Mouse (Mus musculus) kidney, adult 9 months (tissue): ENCODE measurements around the gene Nme7.

Experiments used
- DNase-seq: peaks from one replicate; pipeline ENCODE4 v3.0.0; 2022

Gene Nme7

GRCm38 (mm10) chr1:164440708-164441407 is 136.9 kb downstream of the Nme7 start:
- DNase-seq, result no peak

DNA sequence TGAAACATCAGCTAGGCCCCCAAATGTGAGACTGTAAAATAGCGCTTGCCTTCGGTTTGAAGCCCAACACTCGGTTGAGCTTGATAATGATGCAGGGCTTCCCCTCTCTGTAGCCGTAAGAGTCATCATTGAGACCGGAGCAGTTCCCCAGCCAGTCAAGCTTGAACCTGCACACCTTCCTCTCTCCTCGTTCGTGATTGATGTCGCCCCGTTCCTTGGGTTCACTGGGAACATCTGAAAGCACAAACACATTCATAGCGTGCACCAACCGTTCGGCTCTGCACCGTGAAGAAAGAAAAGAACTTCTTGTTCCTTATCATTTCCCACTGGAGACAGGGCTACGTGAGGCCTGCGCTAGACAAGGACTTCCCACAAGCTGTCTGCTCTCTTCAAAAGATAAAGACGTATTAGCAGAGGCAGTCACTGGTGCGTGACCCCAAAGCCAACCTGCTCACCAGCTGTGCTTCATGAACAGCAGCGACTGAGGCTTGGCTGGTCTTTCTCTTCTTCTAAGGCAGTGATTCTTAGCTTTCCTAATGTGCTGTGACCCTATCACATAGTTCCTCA is 137.6 kb downstream of the Nme7 start:
- DNase-seq, result no peak

GRCm38 (mm10) chr1:164445620-164446162 is 141.8 kb downstream of the Nme7 start:
- peak; percentile 56 for DNase-seq

DNA sequence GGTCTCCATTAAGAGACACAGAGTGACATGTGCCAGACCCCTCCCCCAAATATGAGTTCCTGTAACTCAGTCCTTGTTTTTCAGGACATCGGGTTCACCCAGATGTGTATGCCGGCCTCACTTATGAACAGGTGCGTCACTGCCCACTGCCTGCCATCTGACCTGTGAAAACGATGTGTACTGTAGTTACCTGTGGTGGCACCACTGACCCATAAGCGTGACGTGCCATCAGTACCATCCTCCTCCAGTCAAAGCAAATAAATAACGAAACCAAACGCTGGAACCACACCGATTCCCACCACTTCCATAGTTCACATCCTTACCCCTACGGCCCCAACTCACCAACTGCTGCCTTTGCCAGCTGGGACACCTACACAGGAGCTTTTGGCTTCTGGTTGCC is 142.6 kb downstream of the Nme7 start:
- peak; percentile 50 for DNase-seq

- DNase-seq, result peak; percentile 35
Measured at GRCm38 (mm10) chr1:164447521-164447920, 143.6 kb downstream of the Nme7 start.

DNA sequence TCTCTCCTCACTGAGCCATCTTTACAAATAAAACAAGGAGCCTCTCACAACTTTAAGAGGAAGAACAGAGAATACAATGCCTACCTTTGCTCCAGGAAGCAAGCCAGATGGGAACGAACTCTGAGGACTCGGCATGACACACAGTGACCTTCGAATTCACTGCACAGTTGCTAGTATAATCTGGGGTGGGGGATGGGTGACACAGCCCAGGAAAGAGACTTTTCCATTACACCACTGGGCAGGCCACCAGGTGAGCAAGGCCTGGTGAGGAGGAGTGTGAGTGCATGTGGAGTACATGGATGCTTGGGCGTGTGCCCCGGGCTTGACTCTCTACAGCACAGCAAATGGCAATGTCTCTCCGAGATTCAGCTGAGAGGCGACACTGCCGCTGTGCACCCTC is 145.7 kb downstream of the Nme7 start:
- DNase-seq, result peak; percentile 88

- DNase-seq, result peak; percentile 39
Measured at GRCm38 (mm10) chr1:164450231-164450630, 146.3 kb downstream of the Nme7 start.

- DNase-seq, result peak; percentile 58
Measured at GRCm38 (mm10) chr1:164450644-164451043, 146.7 kb downstream of the Nme7 start.

GRCm38 (mm10) chr1:164451346-164451745 is 147.4 kb downstream of the Nme7 start:
- peak; percentile 40 for DNase-seq

DNA sequence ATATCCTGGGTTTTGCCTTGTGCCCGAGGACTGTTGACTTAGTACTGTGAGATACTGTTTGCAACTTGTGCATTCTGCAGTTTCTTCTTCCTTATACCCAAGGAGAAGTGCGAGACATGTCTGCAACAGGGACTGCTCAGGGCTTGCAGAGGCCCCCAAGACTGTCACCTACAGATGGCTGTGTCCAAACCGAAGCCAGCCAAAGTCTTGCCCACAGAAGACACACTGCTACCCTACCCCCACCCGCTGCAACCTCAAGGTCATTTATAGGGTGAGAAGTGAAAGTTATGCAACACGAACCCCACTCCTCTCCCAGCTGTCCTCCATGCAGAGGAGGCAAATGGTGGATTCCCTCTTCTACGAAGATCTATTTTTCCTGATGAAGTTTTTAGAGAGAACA is 148.7 kb downstream of the Nme7 start:
- peak; percentile 30 for DNase-seq

GRCm38 (mm10) chr1:164453146-164453545 is 149.2 kb downstream of the Nme7 start:
- DNase-seq, result peak; percentile 27

GRCm38 (mm10) chr1:164453739-164454138 is 149.8 kb downstream of the Nme7 start:
- DNase-seq, result peak; percentile 26

DNA sequence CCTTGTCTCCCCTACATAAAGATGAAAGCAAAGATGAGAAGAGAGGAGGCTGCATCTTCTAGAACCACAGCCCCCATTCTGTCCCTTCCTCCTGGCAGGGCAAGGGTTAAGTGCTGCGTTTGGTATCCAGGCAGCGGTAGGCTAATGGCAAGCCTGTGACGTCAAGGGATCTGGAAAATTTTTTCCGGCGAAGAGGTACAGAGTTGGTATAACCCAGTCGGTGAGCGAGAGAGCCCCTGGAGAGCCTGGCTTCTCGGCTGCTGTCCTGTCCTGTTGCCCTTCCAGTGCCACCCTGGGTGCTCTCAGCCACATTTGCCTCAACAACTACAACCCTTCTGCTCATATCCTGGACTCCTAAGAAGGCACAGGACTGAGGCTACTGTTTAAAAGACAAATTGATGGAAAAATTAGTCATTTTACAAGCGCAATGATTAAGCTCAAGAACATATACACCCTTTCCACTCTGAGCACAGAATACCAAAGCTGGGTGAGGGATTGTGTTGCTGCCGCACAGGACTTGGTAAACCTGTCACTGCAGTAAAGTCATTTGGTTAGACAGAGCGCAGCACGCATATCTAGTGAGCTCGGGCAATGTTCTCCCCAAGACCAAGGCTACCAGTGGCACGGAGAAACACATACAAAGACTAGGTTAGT is 151.0 kb downstream of the Nme7 start:
- DNase-seq, result peak; percentile 80

- peak; percentile 60 for DNase-seq
Measured at GRCm38 (mm10) chr1:164455614-164456013, 151.7 kb downstream of the Nme7 start.

- peak; percentile 55 for DNase-seq
Measured at GRCm38 (mm10) chr1:164456065-164456464, 152.1 kb downstream of the Nme7 start.

GRCm38 (mm10) chr1:164456731-164457130 is 152.8 kb downstream of the Nme7 start:
- no peak for DNase-seq

GRCm38 (mm10) chr1:164457531-164458244 is 153.8 kb downstream of the Nme7 start:
- peak; percentile 25 for DNase-seq

DNA sequence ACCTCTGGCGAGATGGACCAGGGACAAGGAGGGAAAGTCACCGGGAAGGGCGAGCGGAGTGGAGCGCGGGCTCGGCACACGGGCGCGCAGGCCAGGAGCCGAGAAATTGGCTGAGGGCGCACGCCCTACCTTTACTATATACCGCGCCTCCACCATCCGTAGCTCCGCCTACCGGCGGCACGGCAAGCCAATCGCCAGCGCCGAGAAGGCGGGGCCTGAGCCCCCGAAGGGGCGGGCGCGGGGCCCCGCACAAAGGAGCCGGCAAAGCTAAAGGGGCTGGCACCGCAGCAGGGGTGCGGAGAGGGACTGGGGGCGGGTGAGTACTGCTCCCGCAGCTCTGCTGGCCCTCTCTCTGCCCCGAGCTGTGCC is 154.3 kb downstream of the Nme7 start, which contains the start of gene Atp1b1:
Atp1b1 (minus strand) TSS at position 111 of the 369 bp plus-strand sequence.
- DNase-seq, result peak; percentile 94

- peak; percentile 97 for DNase-seq
Measured at GRCm38 (mm10) chr1:164458621-164459051, 154.7 kb downstream of the Nme7 start.

DNA sequence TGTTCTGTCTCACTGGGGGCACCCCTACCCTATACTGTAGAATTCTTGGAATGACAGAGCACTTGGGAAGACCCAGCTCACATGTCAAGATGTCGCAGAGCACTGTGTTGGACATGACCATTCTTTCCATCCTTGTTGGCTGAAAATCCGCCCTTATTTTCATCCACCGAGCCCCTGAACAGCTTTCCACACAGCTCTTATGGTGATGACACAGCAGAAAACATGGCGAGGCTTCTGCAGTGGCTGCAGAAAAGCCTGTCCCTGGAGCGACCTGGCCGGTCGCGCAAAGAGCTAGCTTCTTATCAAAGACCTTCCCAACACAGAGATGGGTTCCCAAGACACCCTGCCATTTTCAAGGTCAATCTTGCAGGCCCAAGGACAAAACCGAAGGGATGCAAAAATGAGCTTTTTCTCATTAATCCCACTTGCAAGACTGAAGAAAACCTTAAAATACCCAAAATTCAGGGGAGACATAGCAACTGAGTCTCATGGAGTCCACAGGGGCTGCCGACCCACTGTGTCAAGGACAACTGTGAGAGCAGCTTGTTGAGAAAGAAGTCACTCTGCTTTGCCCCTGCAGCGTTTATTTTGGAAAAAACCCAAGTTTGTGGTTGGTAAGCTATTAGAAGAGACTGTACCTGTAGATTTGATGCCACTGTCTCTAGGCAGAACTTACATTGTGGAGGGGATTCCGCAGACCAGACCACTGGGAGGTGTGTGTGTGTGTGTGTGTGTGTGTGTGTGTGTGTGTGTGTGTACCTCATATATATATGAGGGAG is 155.4 kb downstream of the Nme7 start:
- peak; percentile 78 for DNase-seq

GRCm38 (mm10) chr1:164460921-164461697 is 157.2 kb downstream of the Nme7 start:
- DNase-seq, result peak; percentile 97
